Mouse (Mus musculus) right cerebral cortex, postnatal 25 days (tissue): ENCODE measurements around the gene Gsg1l.

Experiments used
- DNase-seq: peaks from one replicate; pipeline ENCODE4 v3.0.0; 2022

The Gsg1l gene

GRCm38 (mm10) chr7:126082286-126082741, at the start of gene Gsg1l:
Gene Gsg1l (minus strand): TSS chr7:126082411.
- peak; percentile 69 for DNase-seq

- DNase-seq: no peak
Observed at GRCm38 (mm10) chr7:126127673-126128072, 45.5 kb upstream of the Gsg1l start.

GRCm38 (mm10) chr7:126126502-126126901, 44.3 kb upstream of the Gsg1l start:
- no peak for DNase-seq

GRCm38 (mm10) chr7:126121533-126121932, 39.3 kb upstream of the Gsg1l start:
- no peak for DNase-seq

- DNase-seq: no peak
Observed at GRCm38 (mm10) chr7:126119819-126120218, 37.6 kb upstream of the Gsg1l start.

- no peak for DNase-seq
Observed at GRCm38 (mm10) chr7:126113263-126113662, 31.1 kb upstream of the Gsg1l start.

GRCm38 (mm10) chr7:126111230-126111629, 29.0 kb upstream of the Gsg1l start:
- no peak for DNase-seq

GRCm38 (mm10) chr7:126109898-126110297, 27.7 kb upstream of the Gsg1l start:
- no peak for DNase-seq

- DNase-seq: no peak
Observed at GRCm38 (mm10) chr7:126100440-126100839, 18.2 kb upstream of the Gsg1l start.

GRCm38 (mm10) chr7:126099835-126100234, 17.6 kb upstream of the Gsg1l start:
- no peak for DNase-seq

- DNase-seq: no peak
Observed at GRCm38 (mm10) chr7:126099163-126099775, 17.1 kb upstream of the Gsg1l start.

GRCm38 (mm10) chr7:126097219-126097915, 15.2 kb upstream of the Gsg1l start:
- DNase-seq: no peak

- DNase-seq: no peak
Observed at GRCm38 (mm10) chr7:126096596-126096995, 14.4 kb upstream of the Gsg1l start.

GRCm38 (mm10) chr7:126094738-126095137, 12.5 kb upstream of the Gsg1l start:
- DNase-seq: no peak

GRCm38 (mm10) chr7:126093162-126093561, 11.0 kb upstream of the Gsg1l start:
- no peak for DNase-seq

GRCm38 (mm10) chr7:126089782-126090181, 7.6 kb upstream of the Gsg1l start:
- peak; percentile 41 for DNase-seq

GRCm38 (mm10) chr7:126088155-126088554, 5.9 kb upstream of the Gsg1l start:
- DNase-seq: no peak

GRCm38 (mm10) chr7:126087602-126088001, 5.4 kb upstream of the Gsg1l start:
- DNase-seq: no peak

- no peak for DNase-seq
Observed at GRCm38 (mm10) chr7:126086321-126086741, 4.1 kb upstream of the Gsg1l start.

GRCm38 (mm10) chr7:126085154-126085553, 2.9 kb upstream of the Gsg1l start:
- no peak for DNase-seq

GRCm38 (mm10) chr7:126083980-126084348, 1.8 kb upstream of the Gsg1l start:
- DNase-seq: no peak

GRCm38 (mm10) chr7:126083341-126083979, 1.2 kb upstream of the Gsg1l start:
- peak; percentile 22 for DNase-seq

GRCm38 (mm10) chr7:126081727-126082285, 405 bp downstream of the Gsg1l start:
- peak; percentile 41 for DNase-seq
